Mouse (Mus musculus): ENCODE data around the gene Ecel1.

Ecel1 gene

GRCm38 (mm10) chr1:87170458-87170857 is 14.1 kb upstream of the Ecel1 start:
- DNase-seq, result peak in 1 of 2 experiments; percentile 12

DNA sequence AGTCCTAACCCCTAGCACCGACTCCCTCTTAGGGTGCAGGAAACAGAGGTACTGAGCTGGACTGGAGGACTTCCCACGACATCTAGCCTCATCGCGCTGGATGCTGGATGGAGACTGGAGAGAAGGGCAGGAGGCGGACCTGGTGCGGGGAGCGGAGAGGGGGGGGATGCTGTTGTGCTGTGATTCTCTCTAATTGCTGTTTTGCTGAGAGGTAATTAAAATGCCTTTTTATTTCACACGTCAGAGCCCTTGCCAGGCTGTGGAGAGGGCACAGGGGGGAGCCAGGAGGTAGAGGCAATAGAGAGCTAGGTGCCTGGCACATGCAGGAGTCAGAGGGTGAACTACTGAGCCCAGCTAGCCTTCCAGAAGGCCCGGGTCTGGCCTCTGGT is 8.5 kb upstream of the Ecel1 start:
- no peak for DNase-seq

- DNase-seq, result no peak
Observed at GRCm38 (mm10) chr1:87164164-87164795, 8.0 kb upstream of the Ecel1 start.

- DNase-seq, result no peak
Observed at GRCm38 (mm10) chr1:87159396-87159795, 3.1 kb upstream of the Ecel1 start.

DNA sequence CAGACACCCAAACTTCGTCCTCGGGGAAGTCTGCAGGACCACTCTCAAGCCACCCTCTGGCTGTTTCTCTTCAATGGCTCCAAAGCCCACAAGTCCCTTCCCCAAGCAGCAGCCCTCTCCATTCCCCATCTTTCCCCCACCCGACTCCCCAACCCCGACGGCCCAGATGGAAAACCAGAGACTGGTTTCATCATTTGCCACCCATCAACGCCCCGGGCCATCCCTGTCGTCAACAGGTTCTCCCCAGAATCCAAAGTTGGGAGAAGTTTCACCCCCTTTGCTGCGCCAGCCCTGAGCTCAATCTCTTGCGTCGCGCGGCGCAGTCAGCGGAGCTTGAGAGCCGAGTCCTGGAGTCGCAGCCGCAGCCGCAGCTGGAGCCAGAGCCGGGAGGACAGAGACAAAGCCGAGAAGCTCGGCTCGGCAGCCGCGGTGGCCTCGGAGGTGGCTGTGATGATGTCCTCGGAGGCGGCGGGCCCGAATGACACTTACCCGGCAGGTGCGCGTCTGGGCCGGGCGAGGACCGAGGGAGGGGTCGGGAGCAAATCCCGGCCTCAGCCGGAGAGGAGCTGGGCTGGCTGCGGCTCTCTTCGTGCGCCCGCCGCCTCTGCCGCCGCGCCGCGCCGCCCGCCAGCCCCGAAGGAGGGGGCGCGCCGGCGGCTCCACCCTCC is 656 bp downstream of the Ecel1 start:
- DNase-seq, result peak; percentile 42 to 45

- peak; percentile 11 to 33 for DNase-seq
Observed at GRCm38 (mm10) chr1:87154501-87155120, 1.7 kb downstream of the Ecel1 start.

- peak; percentile 21 for DNase-seq
Observed at GRCm38 (mm10) chr1:87153776-87154500, 2.4 kb downstream of the Ecel1 start.

GRCm38 (mm10) chr1:87151286-87151685 is 5.0 kb downstream of the Ecel1 start:
- no peak for DNase-seq

DNA sequence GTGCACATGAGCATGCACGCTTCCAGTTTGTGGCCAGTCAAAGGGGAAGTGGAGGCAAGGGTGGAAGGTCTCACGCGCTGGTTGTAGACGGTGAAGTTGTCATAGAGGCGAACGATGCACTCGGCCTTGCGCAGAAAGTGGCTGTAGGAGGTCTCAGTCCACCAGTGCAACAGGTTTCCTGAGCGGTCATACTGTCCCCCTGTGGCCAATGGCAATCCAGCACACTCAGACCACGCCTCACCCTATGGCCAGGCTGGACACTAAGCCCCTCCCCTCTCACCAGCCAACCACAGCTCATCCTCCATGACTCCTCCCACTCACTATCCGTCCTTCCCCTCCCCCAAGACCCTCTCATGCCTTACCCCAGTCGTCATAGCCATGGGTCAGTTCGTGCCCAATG is 6.9 kb downstream of the Ecel1 start:
- no peak for DNase-seq

- peak in 1 of 2 experiments; percentile 0 for DNase-seq
Observed at GRCm38 (mm10) chr1:87143141-87143540, 13.2 kb downstream of the Ecel1 start.

GRCm38 (mm10) chr1:87142456-87142855 is 13.9 kb downstream of the Ecel1 start:
- peak; percentile 9 to 35 for DNase-seq

DNA sequence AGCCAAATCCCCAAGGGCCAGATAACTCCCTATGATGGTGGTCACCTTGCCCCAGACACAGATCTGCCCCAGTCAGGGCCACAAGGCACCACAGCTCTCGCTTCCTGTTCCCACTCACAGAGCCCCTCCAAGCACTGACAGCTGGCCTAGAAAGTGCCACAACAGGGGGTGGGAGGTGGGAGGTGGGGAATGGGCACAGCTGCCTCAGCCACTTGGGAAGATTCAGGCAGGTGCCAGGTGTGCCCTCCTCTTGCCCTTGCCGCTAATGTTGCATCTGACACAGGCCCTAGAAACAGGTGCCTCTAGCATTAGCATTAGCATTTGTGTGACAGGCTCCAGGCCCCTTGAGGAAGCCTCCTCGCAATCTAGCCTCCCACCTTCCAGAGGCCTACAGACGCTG is 14.8 kb downstream of the Ecel1 start:
- DNase-seq, result peak in 1 of 2 experiments; percentile 0

DNA sequence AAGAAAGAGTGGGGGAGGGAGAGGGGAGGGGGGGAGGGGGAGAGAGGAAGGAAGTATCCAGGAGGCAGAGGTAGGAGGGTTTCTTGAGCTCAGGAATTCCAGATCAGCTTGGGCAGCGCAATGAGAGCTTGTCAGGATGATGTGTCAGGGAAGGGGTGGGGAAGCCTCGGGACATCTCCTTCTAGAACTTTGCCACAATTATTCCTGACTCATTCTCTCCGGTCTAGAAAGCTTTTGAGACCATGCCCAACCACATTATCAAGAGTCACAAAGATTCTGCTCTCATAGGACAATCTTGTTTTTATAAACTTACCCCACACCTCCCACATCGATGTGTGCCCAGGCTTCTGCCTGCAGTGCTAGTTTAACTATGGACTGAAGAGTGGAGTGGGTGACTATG is 24.5 kb downstream of the Ecel1 start:
- DNase-seq, result no peak

- peak; percentile 42 to 55 for DNase-seq
Observed at GRCm38 (mm10) chr1:87127206-87128030, 28.9 kb downstream of the Ecel1 start.

DNA sequence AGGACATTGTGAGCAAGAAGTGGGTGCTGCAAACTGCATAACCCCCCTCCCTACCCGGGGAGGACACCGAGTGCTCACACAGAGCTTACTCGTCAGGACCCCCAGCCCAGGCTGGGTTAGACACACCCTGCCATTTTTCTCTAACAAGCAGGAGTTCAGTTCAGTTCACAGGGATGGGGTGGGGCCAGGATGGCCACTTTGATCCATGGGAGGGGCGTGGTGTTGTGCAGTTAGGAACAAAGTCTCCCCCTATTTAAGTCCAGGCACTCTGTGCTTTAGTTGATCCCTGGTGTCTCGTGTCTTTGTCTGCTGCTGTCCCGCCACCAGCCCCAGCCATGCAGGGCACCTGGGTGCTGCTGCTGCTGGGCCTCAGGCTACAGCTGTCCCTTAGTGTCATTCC is 31.6 kb downstream of the Ecel1 start, which contains the start of gene Akp3:
Akp3 (plus strand) TSS at position 301 of the 400 bp plus-strand sequence.
- DNase-seq, result no peak

- no peak for DNase-seq
Observed at GRCm38 (mm10) chr1:87114784-87115183, 41.5 kb downstream of the Ecel1 start.

- peak; percentile 65 to 68 for DNase-seq
Observed at GRCm38 (mm10) chr1:87111719-87112354, 44.5 kb downstream of the Ecel1 start.

- DNase-seq, result no peak
Observed at GRCm38 (mm10) chr1:87108564-87108963, 47.8 kb downstream of the Ecel1 start.

- no peak for DNase-seq
Observed at GRCm38 (mm10) chr1:87106536-87106935, 49.8 kb downstream of the Ecel1 start.

- DNase-seq, result no peak
Observed at GRCm38 (mm10) chr1:87103936-87104335, 52.4 kb downstream of the Ecel1 start.

DNA sequence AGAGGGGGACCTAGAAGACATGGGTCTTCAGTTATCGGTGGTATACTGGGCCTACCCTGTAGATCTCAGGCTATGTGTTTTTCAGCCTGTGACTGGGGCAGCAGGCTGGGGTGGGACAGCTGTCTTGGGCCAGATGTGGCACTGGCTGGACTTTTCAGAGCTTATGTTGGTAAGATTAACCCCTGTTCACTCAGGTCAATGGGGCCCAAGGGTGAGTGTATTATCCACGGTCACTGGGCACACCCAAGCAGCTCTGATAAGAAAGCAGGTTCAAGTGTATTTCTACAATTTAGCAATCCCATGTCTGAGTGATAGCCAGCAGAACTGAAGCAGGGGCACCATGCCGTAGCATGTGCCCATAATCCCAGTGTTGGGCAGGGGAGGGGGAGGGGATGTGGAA is 54.2 kb downstream of the Ecel1 start:
- DNase-seq, result no peak

- no peak for DNase-seq
Observed at GRCm38 (mm10) chr1:87101411-87101810, 54.9 kb downstream of the Ecel1 start, which contains the start of gene Alpi. Gene Alpi, minus strand, starts transcription at chr1:87101606.
